Mouse (Mus musculus) neural tube, embryonic 15.5 days (tissue): ENCODE results near the gene Asxl1. TPM values are rescaled to one million over a fixed set of nuclear protein-coding genes. Genes with fewer than 3 reads are reported as not detected.

ENCODE experiments used
- ATAC-seq: fragments of 200-750 bp; cut with Nextera tagmentation; 2 replicates; pipeline ENCODE4 v1.8.0; 2017; ENCODE audit warnings: mild to moderate bottlenecking, moderate TSS enrichment, moderate library complexity; ENCODE audit not compliant: low FRiP score
- H3K27ac ChIP-seq: fragments of 300-500 bp; sonication (generic); replicated peaks from 2 replicates; pipeline ENCODE4 v1.5.1; 2015; ENCODE audit warnings: mild to moderate bottlenecking, inconsistent platforms
- H3K27me3 ChIP-seq: fragments of 300-500 bp; sonication (generic); replicated peaks from 2 replicates; pipeline ENCODE4 v1.6.1; 2015; ENCODE audit warnings: inconsistent platforms
- H3K36me3 ChIP-seq: fragments of 300-500 bp; sonication (generic); 2 replicates; pipeline ENCODE4 v1.6.1; 2015; ENCODE audit warnings: inconsistent platforms
- H3K4me1 ChIP-seq: fragments of 300-500 bp; sonication (generic); 2 replicates; pipeline ENCODE4 v1.6.1; 2015; ENCODE audit warnings: inconsistent platforms
- H3K4me2 ChIP-seq: fragments of 300-500 bp; sonication (generic); 2 replicates; pipeline ENCODE4 v1.6.1; 2015; ENCODE audit warnings: inconsistent platforms, mild to moderate bottlenecking, moderate library complexity
- H3K4me3 ChIP-seq: fragments of 300-500 bp; sonication (generic); replicated peaks from 2 replicates; pipeline ENCODE4 v1.5.1; 2015; ENCODE audit warnings: mild to moderate bottlenecking, inconsistent platforms
- H3K9ac ChIP-seq: fragments of 300-500 bp; sonication (generic); replicated peaks from 2 replicates; pipeline ENCODE4 v1.6.1; 2015; ENCODE audit warnings: mild to moderate bottlenecking, inconsistent platforms
- H3K9me3 ChIP-seq: fragments of 300-500 bp; sonication (generic); replicated peaks from 2 replicates; pipeline ENCODE4 v1.6.1; 2016; ENCODE audit warnings: inconsistent platforms
- WGBS: fragments of 180-500 bp; shearing (Covaris S2); methylation state at CpG from one replicate; pipeline ENCODE4 v1.1.7; 2015; ENCODE audit warnings: mixed read lengths; 5-methylcytosine and 5-hydroxymethylcytosine counted together
- polyA plus RNA-seq: library from polyadenylated mRNA; unstranded; fragments of >200 nt; fragmentation: Nextera tagmentation; extraction: Ambion mirVana; gene quantifications from 2 replicates; pipeline ENCODE4 v1.2.1, GENCODE M21; 2015

Asxl1 gene
- polyA plus RNA-seq, 1 experiment from 2014 or later = 10.6 TPM

DNA sequence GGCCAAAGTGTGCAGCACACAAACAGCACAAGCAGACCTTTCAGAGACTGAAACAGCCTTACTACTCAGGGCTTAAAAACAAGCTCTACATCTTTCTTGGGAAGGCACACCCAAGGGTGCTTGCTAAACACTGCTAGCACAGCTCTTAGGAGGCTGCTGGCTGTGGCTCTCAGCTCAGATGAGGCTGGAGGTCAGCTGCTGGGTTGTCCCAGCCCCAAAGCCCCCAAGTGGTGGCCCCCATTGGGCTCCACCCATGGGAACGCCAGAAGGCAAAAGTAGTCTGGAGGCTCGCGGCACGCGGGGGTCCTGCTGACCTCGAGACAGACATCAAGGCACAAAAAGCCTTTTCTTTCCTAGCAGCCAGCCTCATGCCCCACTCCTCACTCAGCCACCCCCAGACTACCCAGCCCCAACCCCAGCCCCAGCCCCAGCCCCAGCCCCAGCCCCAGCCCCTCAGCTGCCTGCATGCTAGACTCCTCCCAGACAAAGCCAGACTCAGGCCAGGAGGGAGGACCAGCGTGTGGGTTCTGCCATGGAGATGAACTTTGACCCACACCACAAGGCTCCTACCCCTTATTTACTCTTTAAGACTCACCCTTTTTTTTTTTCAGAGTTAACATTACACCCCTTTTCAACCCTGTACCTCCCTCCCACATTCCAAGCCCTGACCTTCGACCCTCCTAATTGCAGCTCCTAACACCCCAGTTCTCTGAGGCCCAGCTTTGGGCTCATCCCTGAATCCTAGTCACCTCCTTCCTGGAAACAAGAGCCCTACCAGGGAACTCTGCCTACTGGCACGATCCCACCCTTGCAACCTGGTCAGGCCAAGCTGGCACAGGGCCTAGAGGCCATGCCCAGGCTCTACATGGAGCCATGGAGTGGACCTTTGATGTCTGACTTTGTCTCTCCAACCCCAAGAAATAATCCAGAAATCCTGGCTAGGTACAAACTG lies 89.5 kb downstream of the Asxl1 start:
- H3K9me3 ChIP-seq = no peaks in the 10 kb centered on the region
- H3K27me3 ChIP-seq = no peaks in the 10 kb centered on the region
- no peak for ATAC-seq
- H3K4me2 ChIP-seq = no peak overlapping the region
- WGBS = 12% methylated on average over 9 of the region's 9 CpGs
- H3K36me3 ChIP-seq = peaks cover 20% of the 10 kb centered on the region
- no peak overlapping the region for H3K4me3 ChIP-seq
- H3K4me1 ChIP-seq = peaks cover 82% of the 10 kb centered on the region
- H3K9ac ChIP-seq = 0 out of 2 replicates have a peak overlapping the region, but pooled peaks have one; percentile 26
- no peak overlapping the region; the same call in 1 of the 2 replicates for H3K27ac ChIP-seq

DNA sequence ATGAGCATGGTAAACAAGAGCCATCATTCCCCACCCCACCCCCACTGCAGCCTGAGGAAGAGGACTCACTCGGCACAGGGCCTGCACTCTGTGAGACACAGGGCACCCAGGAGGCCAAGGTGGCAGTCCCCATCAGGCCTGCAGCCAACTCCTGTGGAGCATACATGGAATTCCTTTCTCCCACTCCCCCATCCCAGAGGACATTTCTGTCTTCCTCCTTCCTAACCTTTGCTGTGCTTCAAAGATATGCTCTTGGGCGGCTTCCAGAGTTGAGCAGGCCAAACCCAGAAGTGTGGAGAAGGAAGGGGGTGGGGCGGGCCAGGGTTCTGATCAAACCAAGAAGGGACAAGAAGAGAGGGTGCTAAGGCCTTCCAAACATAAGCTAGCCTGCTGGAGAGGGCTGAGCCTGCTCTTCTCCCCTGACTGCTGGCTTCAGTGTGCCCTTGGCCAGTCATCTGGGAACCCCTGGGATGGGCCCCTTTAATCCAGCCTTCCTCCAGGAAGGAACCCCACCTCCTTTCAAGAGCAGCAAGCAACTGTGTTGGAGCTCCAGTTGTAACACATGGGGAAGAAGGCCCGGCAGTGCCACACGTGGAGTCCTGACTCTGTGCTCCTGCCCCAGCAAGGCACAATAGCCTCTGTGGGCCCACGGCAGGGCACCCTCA lies 91.1 kb downstream of the Asxl1 start:
- peaks cover 4% of the 10 kb centered on the region; the same call in 1 of the 2 replicates for H3K36me3 ChIP-seq
- peaks cover 94% of the 10 kb centered on the region for H3K4me1 ChIP-seq
- peak overlapping the region; percentile 70 for H3K27ac ChIP-seq
- peak overlapping the region; percentile 32 for H3K4me2 ChIP-seq
- no peak for ATAC-seq
- H3K9me3 ChIP-seq = no peaks in the 10 kb centered on the region
- WGBS = 32% methylated on average over 6 of the region's 6 CpGs
- no peak overlapping the region for H3K4me3 ChIP-seq
- H3K9ac ChIP-seq = no peak overlapping the region
- H3K27me3 ChIP-seq = no peaks in the 10 kb centered on the region

GRCm38 (mm10) chr2:153437306-153437659 lies 91.7 kb downstream of the Asxl1 start:
- Histone ChIP-seq H3K9me3 (no peaks in the 10 kb centered on the region), H3K4me2 (peak overlapping the region; percentile 32), H3K27ac (peak overlapping the region; percentile 70), H3K9ac (no peak overlapping the region), H3K36me3 (0 out of 2 replicates have a peak, but pooled peaks cover 2% of the 10 kb centered on the region), H3K4me1 (peaks cover 94% of the 10 kb centered on the region), H3K4me3 (no peak overlapping the region), H3K27me3 (no peaks in the 10 kb centered on the region)
- ATAC-seq = no peak
- WGBS = 32% methylated on average over 2 of the region's 2 CpGs

DNA sequence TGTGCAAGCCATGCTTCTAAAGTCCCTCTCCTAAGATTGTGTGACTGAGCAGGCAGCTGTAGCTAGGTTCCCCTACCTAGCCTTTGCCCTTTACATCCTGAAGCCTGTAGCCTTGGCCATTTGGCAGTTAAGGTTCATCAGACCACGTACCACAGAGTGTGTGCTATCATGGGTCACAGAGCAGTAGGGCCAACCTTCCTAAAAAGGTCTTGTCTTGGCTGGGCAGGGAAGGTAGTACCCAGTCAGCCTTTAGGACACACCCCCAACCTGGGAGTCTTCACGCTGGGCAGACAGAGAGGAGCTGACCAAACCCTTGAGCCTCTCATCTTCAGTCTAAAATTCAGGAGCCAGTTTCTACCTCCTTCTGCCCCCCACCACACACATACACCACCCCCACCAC lies 95.1 kb downstream of the Asxl1 start:
- Histone ChIP-seq H3K4me1 (peaks cover 74% of the 10 kb centered on the region), H3K27me3 (no peaks in the 10 kb centered on the region), H3K27ac (0 out of 2 replicates have a peak overlapping the region, but pooled peaks have one; percentile 13), H3K9me3 (no peaks in the 10 kb centered on the region), H3K4me3 (no peak overlapping the region), H3K4me2 (peak overlapping the region; percentile 97), H3K9ac (no peak overlapping the region; the same call in 1 of the 2 replicates), H3K36me3 (no peaks in the 10 kb centered on the region)
- 43% methylated on average over 2 of the region's 2 CpGs for WGBS
- no peak for ATAC-seq

- Histone ChIP-seq H3K9me3 (no peaks in the 10 kb centered on the region), H3K4me1 (peaks cover 73% of the 10 kb centered on the region), H3K9ac (peak overlapping the region; percentile 37; the same call in 1 of the 2 replicates), H3K4me3 (0 out of 2 replicates have a peak overlapping the region, but pooled peaks have one; percentile 96), H3K27ac (0 out of 2 replicates have a peak overlapping the region, but pooled peaks have one; percentile 24), H3K4me2 (peak overlapping the region; percentile 97), H3K36me3 (no peaks in the 10 kb centered on the region), H3K27me3 (no peaks in the 10 kb centered on the region)
- no peak for ATAC-seq
- 28% methylated on average over 3 of the region's 3 CpGs for WGBS
These were observed 95.6 kb downstream of the Asxl1 start for GRCm38 (mm10) chr2:153441228-153441627.

DNA sequence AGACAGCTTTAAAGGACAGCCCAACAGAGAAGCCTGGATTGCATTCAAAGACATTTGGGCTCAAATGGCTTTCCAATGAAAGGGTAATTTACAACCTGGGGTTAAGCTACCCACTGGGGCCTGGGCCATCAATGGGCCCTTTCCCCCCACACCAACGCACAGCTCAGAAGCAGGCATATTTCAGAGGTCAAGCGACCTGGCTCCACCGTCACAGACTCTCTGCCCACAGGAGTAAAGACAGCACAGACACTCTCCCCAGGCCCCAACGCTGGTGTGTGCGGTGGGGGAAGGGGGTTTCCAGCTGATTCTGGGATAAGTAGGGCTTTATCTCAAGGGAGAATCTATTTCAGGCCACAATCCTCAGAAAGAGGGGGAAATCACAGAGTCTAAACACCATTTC lies 97.1 kb downstream of the Asxl1 start:
- Histone ChIP-seq H3K36me3 (no peaks in the 10 kb centered on the region), H3K27ac (peak overlapping the region; percentile 97), H3K4me2 (peak overlapping the region; percentile 97), H3K9ac (peak overlapping the region; percentile 95), H3K4me1 (peaks cover 65% of the 10 kb centered on the region), H3K9me3 (no peaks in the 10 kb centered on the region), H3K27me3 (no peaks in the 10 kb centered on the region), H3K4me3 (peak overlapping the region; percentile 96)
- ATAC-seq = no peak
- WGBS = 5% methylated on average over 5 of the region's 5 CpGs

- Histone ChIP-seq H3K4me3 (peak overlapping the region; percentile 96), H3K36me3 (no peaks in the 10 kb centered on the region), H3K27me3 (no peaks in the 10 kb centered on the region), H3K9ac (peak overlapping the region; percentile 95), H3K9me3 (no peaks in the 10 kb centered on the region), H3K27ac (peak overlapping the region; percentile 97), H3K4me1 (peaks cover 56% of the 10 kb centered on the region), H3K4me2 (peak overlapping the region; percentile 97)
- ATAC-seq = peak; percentile 51
- under 1% methylated on average over 56 of the region's 59 CpGs for WGBS
These were observed 98.0 kb downstream of the Asxl1 start for GRCm38 (mm10) chr2:153443434-153444240.

- 0% methylated on average over 17 of the region's 64 CpGs for WGBS
- peak overlapping the region; percentile 97 for H3K4me2 ChIP-seq
- no peaks in the 10 kb centered on the region for H3K27me3 ChIP-seq
- peaks cover 49% of the 10 kb centered on the region for H3K4me1 ChIP-seq
- H3K4me3 ChIP-seq = peak overlapping the region; percentile 96
- H3K27ac ChIP-seq = peak overlapping the region; percentile 97
- no peaks in the 10 kb centered on the region for H3K36me3 ChIP-seq
- ATAC-seq = peak; percentile 79
- H3K9ac ChIP-seq = peak overlapping the region; percentile 95
- no peaks in the 10 kb centered on the region for H3K9me3 ChIP-seq
These were observed 98.9 kb downstream of the Asxl1 start for GRCm38 (mm10) chr2:153444254-153445136.

DNA sequence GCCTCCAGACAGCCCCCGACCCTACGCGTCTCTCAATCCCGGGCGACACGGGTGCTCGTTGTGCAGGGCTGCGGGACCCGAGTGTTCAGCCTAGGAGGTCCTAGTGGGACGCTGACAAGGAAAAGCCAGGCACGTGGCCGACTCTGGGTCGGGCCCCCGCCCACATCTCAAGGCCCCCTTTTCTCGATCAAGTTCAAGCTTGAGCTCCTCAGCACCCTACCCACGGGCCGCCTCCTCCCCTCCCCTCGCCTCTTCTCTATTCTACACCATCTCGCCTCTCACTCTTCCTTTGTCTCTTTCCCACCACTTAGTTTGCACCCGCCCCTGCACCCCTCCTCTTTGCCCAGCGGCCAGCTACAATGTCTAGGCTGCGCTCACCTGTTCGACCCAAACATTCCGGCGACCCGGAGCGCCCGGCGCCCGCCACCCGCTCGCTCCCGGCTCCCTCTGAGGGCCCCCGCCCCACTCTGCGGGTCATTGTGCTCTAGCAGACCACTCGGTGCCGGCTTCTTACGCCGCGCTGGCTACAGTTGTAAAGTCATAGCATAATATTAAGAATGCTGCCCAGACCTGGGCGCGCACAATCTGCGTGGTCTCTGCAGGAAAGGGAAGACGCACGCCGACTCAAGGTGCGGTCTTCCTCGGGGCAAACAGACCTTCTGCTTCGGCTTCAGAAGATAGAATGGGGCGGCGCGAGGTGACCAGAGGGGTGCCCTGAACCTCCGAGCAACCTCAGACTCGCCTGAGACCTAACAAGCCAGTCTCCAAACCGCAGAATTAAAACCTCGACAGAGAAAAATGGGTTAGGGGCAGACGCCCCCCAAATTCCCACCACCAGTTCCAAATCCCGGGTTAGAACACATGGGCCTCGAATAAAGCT lies 99.7 kb downstream of the Asxl1 start:
- H3K4me2 ChIP-seq = peak overlapping the region; percentile 97
- peaks cover 45% of the 10 kb centered on the region for H3K4me1 ChIP-seq
- under 1% methylated on average over 59 of the region's 59 CpGs for WGBS
- H3K9me3 ChIP-seq = no peaks in the 10 kb centered on the region
- peak overlapping the region; percentile 95 for H3K9ac ChIP-seq
- peak; percentile 56 for ATAC-seq
- H3K4me3 ChIP-seq = peak overlapping the region; percentile 96
- peak overlapping the region; percentile 97 for H3K27ac ChIP-seq
- H3K27me3 ChIP-seq = no peaks in the 10 kb centered on the region
- no peaks in the 10 kb centered on the region for H3K36me3 ChIP-seq

DNA sequence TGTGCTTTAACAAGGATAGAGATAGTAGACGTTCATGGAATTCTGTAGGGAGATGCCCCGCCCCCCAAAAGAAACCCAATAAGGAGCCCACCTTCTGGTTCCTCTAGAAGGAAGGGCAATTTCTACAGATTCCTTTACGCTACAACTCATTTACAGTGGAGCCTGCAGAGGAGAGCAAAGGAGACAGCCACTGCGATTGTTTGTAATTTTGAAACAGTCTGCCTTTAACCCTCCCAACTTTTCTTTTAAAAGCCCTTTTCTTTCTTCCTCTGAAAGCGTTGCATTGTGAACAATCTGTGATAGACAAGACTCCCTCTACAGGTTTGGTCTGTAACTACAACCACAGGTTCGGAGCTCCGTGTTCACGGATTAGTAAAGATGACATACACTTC lies 100.4 kb downstream of the Asxl1 start:
- Histone ChIP-seq H3K4me3 (peak overlapping the region; percentile 96), H3K36me3 (no peaks in the 10 kb centered on the region), H3K27me3 (no peaks in the 10 kb centered on the region), H3K9me3 (no peaks in the 10 kb centered on the region), H3K4me1 (peaks cover 38% of the 10 kb centered on the region), H3K4me2 (peak overlapping the region; percentile 97), H3K9ac (peak overlapping the region; percentile 95), H3K27ac (peak overlapping the region; percentile 97)
- ATAC-seq = no peak
- WGBS = under 1% methylated on average over 8 of the region's 8 CpGs
